Mouse (Mus musculus) liver, embryonic 15.5 days (tissue): ENCODE measurements around the gene Bach2. TPM values are rescaled to one million over a fixed set of nuclear protein-coding genes. Genes with fewer than 3 reads are reported as not detected.

Experiments
- ATAC-seq: fragments of 200-750 bp; cut with Nextera tagmentation; 2 replicates; pipeline ENCODE4 v1.8.0; 2017; ENCODE audit warnings: moderate number of reproducible peaks, mild to moderate bottlenecking, moderate library complexity; ENCODE audit not compliant: insufficient read depth
- H3K27ac ChIP-seq: fragments of 300-500 bp; sonication (generic); replicated peaks from 2 replicates; pipeline ENCODE4 v1.5.1; 2015; ENCODE audit warnings: mild to moderate bottlenecking, inconsistent platforms
- H3K27me3 ChIP-seq: fragments of 300-500 bp; sonication (generic); 2 replicates; pipeline ENCODE4 v1.6.1; 2015; ENCODE audit warnings: mild to moderate bottlenecking, inconsistent platforms
- H3K36me3 ChIP-seq: fragments of 300-500 bp; sonication (generic); replicated peaks from 2 replicates; pipeline ENCODE4 v1.6.1; 2015; ENCODE audit warnings: moderate library complexity, mild to moderate bottlenecking, inconsistent platforms
- H3K4me1 ChIP-seq: fragments of 300-500 bp; sonication (generic); replicated peaks from 2 replicates; pipeline ENCODE4 v1.6.1; 2015; ENCODE audit warnings: inconsistent platforms
- H3K4me2 ChIP-seq: fragments of 300-500 bp; sonication (generic); 2 replicates; pipeline ENCODE4 v1.6.1; 2015; ENCODE audit warnings: moderate library complexity, mild to moderate bottlenecking, inconsistent platforms
- H3K4me3 ChIP-seq: fragments of 300-500 bp; sonication (generic); replicated peaks from 2 replicates; pipeline ENCODE4 v1.5.1; 2015; ENCODE audit warnings: mild to moderate bottlenecking, inconsistent platforms
- H3K9ac ChIP-seq: fragments of 300-500 bp; sonication (generic); 2 replicates; pipeline ENCODE4 v1.6.1; 2015; ENCODE audit warnings: moderate library complexity, mild to moderate bottlenecking, inconsistent platforms
- H3K9me3 ChIP-seq: fragments of 300-500 bp; sonication (generic); replicated peaks from 2 replicates; pipeline ENCODE4 v1.6.1; 2016; ENCODE audit warnings: inconsistent platforms
- WGBS: fragments of 180-500 bp; shearing (Covaris S2); methylation state at CpG from one replicate; pipeline ENCODE4 v1.1.7; 2015; ENCODE audit warnings: mixed read lengths; ENCODE audit not compliant: insufficient replicate concordance; 5-methylcytosine and 5-hydroxymethylcytosine counted together
- polyA plus RNA-seq: library from polyadenylated mRNA; unstranded; fragments of >200 nt; fragmentation: Nextera tagmentation; extraction: Ambion mirVana; gene quantifications from 2 replicates; pipeline ENCODE4 v1.2.1, GENCODE M21; 2015

Bach2 gene
- polyA plus RNA-seq, 1 experiment from 2014 or later: 1.6 TPM

GRCm38 (mm10) chr4:32334131-32334530, 95.5 kb downstream of the Bach2 start:
- Histone ChIP-seq H3K9ac (no peak overlapping the region), H3K27ac (no peak overlapping the region), H3K4me1 (peaks cover 30% of the 10 kb centered on the region), H3K36me3 (no peaks in the 10 kb centered on the region), H3K27me3 (no peaks in the 10 kb centered on the region), H3K4me3 (no peak overlapping the region), H3K9me3 (no peaks in the 10 kb centered on the region), H3K4me2 (no peak overlapping the region)
- ATAC-seq: no peak
- WGBS: 52% methylated on average over 1 of the region's 1 CpGs

DNA sequence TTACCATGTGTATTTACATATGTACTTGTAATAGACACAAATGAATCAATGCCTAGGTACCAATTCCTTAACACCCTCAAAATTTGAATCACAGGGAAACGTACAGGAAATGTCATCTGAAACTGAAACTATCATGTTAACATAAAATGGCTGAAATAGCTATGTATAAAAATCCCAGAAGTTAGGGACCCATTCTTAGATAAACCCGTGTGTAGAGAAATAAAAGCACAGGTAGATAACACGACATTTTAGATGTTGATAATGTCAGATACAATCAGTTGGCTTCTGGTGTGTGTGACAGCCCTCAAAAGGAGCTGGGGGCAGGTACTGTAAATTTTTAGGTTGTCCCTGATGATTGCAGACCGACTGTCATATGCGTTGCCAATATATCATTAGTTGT, 96.2 kb downstream of the Bach2 start:
- H3K4me2 ChIP-seq: no peak overlapping the region
- no peaks in the 10 kb centered on the region for H3K27me3 ChIP-seq
- H3K27ac ChIP-seq: no peak overlapping the region
- WGBS: 60% methylated on average over 5 of the region's 5 CpGs
- no peak for ATAC-seq
- no peaks in the 10 kb centered on the region for H3K9me3 ChIP-seq
- no peak overlapping the region for H3K9ac ChIP-seq
- no peaks in the 10 kb centered on the region for H3K36me3 ChIP-seq
- no peak overlapping the region for H3K4me3 ChIP-seq
- H3K4me1 ChIP-seq: peaks cover 31% of the 10 kb centered on the region

GRCm38 (mm10) chr4:32335659-32336058, 97.1 kb downstream of the Bach2 start:
- Histone ChIP-seq H3K4me1 (peaks cover 33% of the 10 kb centered on the region), H3K4me3 (no peak overlapping the region), H3K4me2 (no peak overlapping the region), H3K27ac (no peak overlapping the region), H3K27me3 (no peaks in the 10 kb centered on the region), H3K9ac (no peak overlapping the region), H3K36me3 (no peaks in the 10 kb centered on the region), H3K9me3 (no peaks in the 10 kb centered on the region)
- WGBS: 56% methylated on average over 12 of the region's 12 CpGs
- ATAC-seq: no peak

- no peak overlapping the region for H3K4me3 ChIP-seq
- 0 out of 2 replicates have a peak overlapping the region, but pooled peaks have one; percentile 7 for H3K27ac ChIP-seq
- ATAC-seq: no peak
- peaks cover 28% of the 10 kb centered on the region for H3K4me1 ChIP-seq
- H3K4me2 ChIP-seq: peak overlapping the region; percentile 3; the same call in 1 of the 2 replicates
- 28% methylated on average over 4 of the region's 4 CpGs for WGBS
- no peaks in the 10 kb centered on the region for H3K27me3 ChIP-seq
- H3K9me3 ChIP-seq: no peaks in the 10 kb centered on the region
- no peak overlapping the region for H3K9ac ChIP-seq
- H3K36me3 ChIP-seq: no peaks in the 10 kb centered on the region
Observed at GRCm38 (mm10) chr4:32336642-32337041, 98.0 kb downstream of the Bach2 start.

DNA sequence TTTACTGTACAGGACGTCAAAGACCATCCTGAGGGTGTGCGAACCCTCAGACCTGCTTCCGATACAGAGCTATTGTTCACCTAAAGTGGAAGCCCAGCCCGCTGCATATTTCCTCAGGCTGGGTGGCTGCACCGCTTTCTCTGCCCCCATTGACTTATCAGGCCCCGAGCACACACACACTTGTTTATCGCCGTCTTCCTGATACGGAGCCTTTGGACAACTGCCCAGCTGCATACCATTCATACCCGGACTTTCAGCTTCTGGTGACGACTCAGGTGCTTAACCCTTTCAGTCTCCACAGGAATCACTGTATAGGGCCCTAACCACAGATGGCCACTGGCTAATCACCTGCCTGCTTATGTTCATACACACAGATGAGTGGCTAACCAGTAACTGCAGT, 99.0 kb downstream of the Bach2 start:
- WGBS: 4% methylated on average over 11 of the region's 11 CpGs
- peak; percentile 81 for ATAC-seq
- Histone ChIP-seq H3K9me3 (no peaks in the 10 kb centered on the region), H3K4me2 (peak overlapping the region; percentile 29), H3K9ac (no peak overlapping the region), H3K4me3 (no peak overlapping the region), H3K4me1 (peaks cover 28% of the 10 kb centered on the region), H3K36me3 (no peaks in the 10 kb centered on the region), H3K27me3 (no peaks in the 10 kb centered on the region), H3K27ac (no peak overlapping the region)

GRCm38 (mm10) chr4:32338451-32338850, 99.8 kb downstream of the Bach2 start:
- Histone ChIP-seq H3K27ac (no peak overlapping the region), H3K9me3 (no peaks in the 10 kb centered on the region), H3K9ac (no peak overlapping the region), H3K4me2 (no peak overlapping the region), H3K4me3 (no peak overlapping the region), H3K4me1 (peaks cover 28% of the 10 kb centered on the region), H3K36me3 (no peaks in the 10 kb centered on the region), H3K27me3 (no peaks in the 10 kb centered on the region)
- no peak for ATAC-seq
- 64% methylated on average over 10 of the region's 10 CpGs for WGBS

DNA sequence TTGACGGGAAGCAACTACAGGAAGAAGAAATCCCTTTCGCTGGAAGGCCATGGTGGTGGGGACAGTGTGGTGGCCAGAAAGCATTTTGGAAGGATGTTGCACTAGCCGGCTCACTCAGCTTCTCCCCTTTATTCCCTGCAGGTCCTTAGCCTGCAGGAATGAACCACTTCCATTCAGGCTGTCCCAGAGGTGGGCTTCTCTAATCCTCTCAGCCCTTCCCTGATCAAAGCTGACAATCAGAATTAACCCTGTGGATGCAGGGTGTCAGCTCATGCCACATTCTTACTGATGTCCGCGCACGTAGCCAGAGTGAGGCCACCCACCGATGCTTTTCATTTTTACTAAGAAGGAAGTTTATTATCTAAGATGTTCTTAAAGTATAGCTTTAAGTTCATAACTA, 102.2 kb downstream of the Bach2 start:
- Histone ChIP-seq H3K4me2 (no peak overlapping the region), H3K9me3 (no peaks in the 10 kb centered on the region), H3K9ac (no peak overlapping the region), H3K36me3 (no peaks in the 10 kb centered on the region), H3K27ac (no peak overlapping the region), H3K4me1 (peaks cover 28% of the 10 kb centered on the region), H3K4me3 (no peak overlapping the region), H3K27me3 (no peaks in the 10 kb centered on the region)
- 73% methylated on average over 7 of the region's 7 CpGs for WGBS
- ATAC-seq: no peak

DNA sequence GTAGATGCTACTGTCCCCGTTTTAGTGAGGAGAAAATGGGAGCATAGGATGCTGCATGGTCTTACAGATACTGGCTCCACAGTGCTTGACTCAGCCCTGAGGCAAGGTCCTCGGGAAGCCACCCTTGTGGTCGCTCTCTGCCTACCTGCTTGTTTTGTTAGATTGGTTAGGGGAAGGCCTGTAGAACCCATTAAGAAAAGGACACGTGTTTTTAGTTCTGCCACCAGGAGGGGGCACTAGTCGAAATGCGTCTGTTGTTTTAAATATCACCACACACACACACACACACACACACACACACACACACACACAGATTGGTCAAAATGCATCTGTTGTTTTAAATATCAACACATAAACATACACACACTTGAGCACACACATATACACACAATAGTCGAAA, 103.7 kb downstream of the Bach2 start:
- Histone ChIP-seq H3K9me3 (no peaks in the 10 kb centered on the region), H3K9ac (no peak overlapping the region), H3K27ac (no peak overlapping the region), H3K4me3 (no peak overlapping the region), H3K36me3 (no peaks in the 10 kb centered on the region), H3K27me3 (no peaks in the 10 kb centered on the region), H3K4me1 (peaks cover 17% of the 10 kb centered on the region), H3K4me2 (no peak overlapping the region)
- ATAC-seq: no peak
- WGBS: 57% methylated on average over 7 of the region's 7 CpGs

DNA sequence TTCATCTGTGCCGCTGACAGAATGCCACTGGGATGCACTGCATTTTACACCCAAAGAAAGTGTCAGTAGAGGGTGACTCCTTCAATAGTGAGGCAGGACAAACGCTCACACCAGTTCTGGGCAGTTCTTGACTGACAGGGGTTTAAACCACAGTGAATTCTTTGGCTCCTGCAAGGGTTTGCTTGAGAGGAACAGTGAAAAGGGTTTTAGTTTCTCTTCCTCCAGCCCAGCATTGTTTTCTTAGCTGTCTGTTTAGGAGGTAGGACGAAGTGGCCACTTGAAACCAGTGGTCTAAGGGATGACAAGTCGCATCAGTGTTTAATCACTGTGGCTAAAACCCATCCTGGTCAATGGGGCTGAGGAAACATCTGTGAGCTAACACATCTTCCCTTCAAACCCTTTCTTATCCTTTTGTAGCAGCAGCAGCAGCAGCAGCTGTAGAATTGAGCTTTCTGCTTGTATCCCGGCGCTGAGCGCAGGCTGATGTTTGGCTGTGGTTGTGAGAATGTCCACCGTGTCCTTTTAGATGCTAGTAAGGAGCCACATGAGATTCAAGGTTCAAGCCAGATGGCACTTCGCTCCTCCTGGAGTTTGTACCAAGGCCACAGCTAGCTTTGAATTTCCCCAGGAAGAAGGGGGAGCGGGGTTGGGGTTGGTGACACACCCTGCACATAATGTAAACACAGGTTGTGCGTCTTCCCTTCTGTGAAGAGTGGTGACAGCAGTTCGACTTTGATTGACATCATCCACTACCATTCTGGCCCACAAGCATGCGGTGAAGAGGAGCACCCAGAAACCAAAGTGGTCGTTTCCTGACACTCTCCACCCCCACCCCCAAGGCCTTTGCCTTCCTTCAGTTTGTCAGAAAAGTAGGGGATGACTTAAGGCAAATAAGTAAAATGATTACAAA, 104.9 kb downstream of the Bach2 start:
- Histone ChIP-seq H3K9ac (no peak overlapping the region), H3K9me3 (no peaks in the 10 kb centered on the region), H3K4me1 (peaks cover 9% of the 10 kb centered on the region), H3K27ac (no peak overlapping the region), H3K4me3 (no peak overlapping the region), H3K4me2 (no peak overlapping the region), H3K36me3 (no peaks in the 10 kb centered on the region), H3K27me3 (no peaks in the 10 kb centered on the region)
- WGBS: 17% methylated on average over 14 of the region's 14 CpGs
- ATAC-seq: no peak

- H3K36me3 ChIP-seq: no peaks in the 10 kb centered on the region
- no peak for ATAC-seq
- WGBS: 56% methylated on average over 9 of the region's 9 CpGs
- no peak overlapping the region for H3K4me3 ChIP-seq
- H3K9ac ChIP-seq: no peak overlapping the region
- H3K4me1 ChIP-seq: peaks cover 4% of the 10 kb centered on the region
- no peak overlapping the region for H3K27ac ChIP-seq
- H3K4me2 ChIP-seq: no peak overlapping the region
- H3K9me3 ChIP-seq: no peaks in the 10 kb centered on the region
- H3K27me3 ChIP-seq: no peaks in the 10 kb centered on the region
Observed at GRCm38 (mm10) chr4:32344276-32344675, 105.7 kb downstream of the Bach2 start.

DNA sequence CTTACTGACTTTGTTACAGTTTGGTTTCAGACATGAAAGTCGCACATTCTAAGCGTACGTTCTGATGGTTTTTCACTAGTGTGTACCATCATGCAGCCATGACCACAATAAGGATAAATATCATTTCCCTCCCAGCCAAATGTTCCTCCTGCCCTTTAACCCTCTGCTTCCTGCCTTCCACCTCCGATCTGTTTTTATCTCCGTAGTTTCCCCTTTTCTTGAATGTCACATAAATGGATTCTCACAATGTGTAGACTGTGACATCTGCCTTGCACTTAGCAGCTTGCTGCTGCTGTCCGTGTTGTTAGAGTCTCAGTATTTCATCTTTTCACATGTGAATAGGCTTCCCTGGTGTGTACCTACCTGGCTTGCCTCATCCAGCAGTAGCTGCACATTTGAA, 108.6 kb downstream of the Bach2 start:
- no peak for ATAC-seq
- 16% methylated on average over 6 of the region's 6 CpGs for WGBS
- H3K4me1 ChIP-seq: peaks cover 10% of the 10 kb centered on the region
- H3K4me2 ChIP-seq: no peak overlapping the region
- no peak overlapping the region for H3K4me3 ChIP-seq
- H3K36me3 ChIP-seq: no peaks in the 10 kb centered on the region
- H3K27me3 ChIP-seq: no peaks in the 10 kb centered on the region
- no peaks in the 10 kb centered on the region for H3K9me3 ChIP-seq
- no peak overlapping the region for H3K9ac ChIP-seq
- no peak overlapping the region for H3K27ac ChIP-seq

DNA sequence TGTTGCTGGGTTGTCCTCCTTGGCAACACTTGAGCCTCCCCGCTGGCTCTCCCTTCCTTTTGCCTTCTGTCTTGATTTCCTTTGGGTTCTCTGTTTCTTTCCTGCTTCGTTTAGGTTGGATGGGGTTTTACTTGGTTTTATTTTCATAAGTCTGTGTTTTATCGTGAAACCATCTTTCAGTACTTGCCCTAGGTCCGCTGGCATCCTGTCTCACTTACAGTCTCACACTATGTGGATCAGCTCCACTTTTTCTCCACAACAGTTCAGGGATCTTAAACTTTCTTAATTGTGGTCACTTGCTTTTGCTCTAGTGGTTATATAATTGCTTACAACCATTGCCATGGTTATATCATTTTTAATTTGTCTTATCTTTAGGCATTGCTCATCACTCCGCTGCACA, 109.1 kb downstream of the Bach2 start:
- no peaks in the 10 kb centered on the region for H3K36me3 ChIP-seq
- H3K4me1 ChIP-seq: peaks cover 13% of the 10 kb centered on the region
- 61% methylated on average over 5 of the region's 5 CpGs for WGBS
- no peak overlapping the region for H3K4me2 ChIP-seq
- H3K4me3 ChIP-seq: no peak overlapping the region
- ATAC-seq: no peak
- H3K9me3 ChIP-seq: no peaks in the 10 kb centered on the region
- H3K27ac ChIP-seq: no peak overlapping the region
- no peak overlapping the region for H3K9ac ChIP-seq
- no peaks in the 10 kb centered on the region for H3K27me3 ChIP-seq
